Mouse (Mus musculus) limb, embryonic 10.5 days (tissue): Measurements from ENCODE around the gene Cmya5. TPM values are rescaled to one million over a fixed set of nuclear protein-coding genes. Genes with fewer than 3 reads are reported as not detected.
"Not testable (repeated sequence)": the region's sequence is repeated elsewhere in the genome, so short reads cannot be mapped to it uniquely, and the experiment has no call there.

Experiments used
- DNase-seq: peaks from one replicate; pipeline ENCODE4 v3.0.0-alpha.2; 2017; ENCODE audit warnings: low spot score
- H3K27ac ChIP-seq: fragments of 300-500 bp; sonication (generic); 2 replicates; pipeline ENCODE4 v1.5.1; 2016; ENCODE audit warnings: mild to moderate bottlenecking
- H3K27me3 ChIP-seq: fragments of 300-500 bp; sonication (generic); 2 replicates; pipeline ENCODE4 v1.6.1; 2016; ENCODE audit warnings: low read depth, mild to moderate bottlenecking; ENCODE audit not compliant: poor library complexity, severe bottlenecking
- H3K36me3 ChIP-seq: fragments of 300-500 bp; sonication (generic); 2 replicates; pipeline ENCODE4 v1.6.1; 2016; ENCODE audit warnings: mild to moderate bottlenecking, moderate library complexity
- H3K4me1 ChIP-seq: fragments of 300-500 bp; sonication (generic); 2 replicates; pipeline ENCODE4 v1.6.1; 2016
- H3K4me3 ChIP-seq: fragments of 300-500 bp; sonication (generic); 2 replicates; pipeline ENCODE4 v1.5.1; 2016; ENCODE audit warnings: mild to moderate bottlenecking, moderate library complexity
- H3K9me3 ChIP-seq: fragments of 300-500 bp; sonication (generic); replicated peaks from 2 replicates; pipeline ENCODE4 v1.6.1; 2016; ENCODE audit warnings: mild to moderate bottlenecking
- WGBS: fragments of 180-500 bp; shearing (Covaris S2); methylation state at CpG from one replicate; pipeline ENCODE4 v1.1.7; 2016; 5-methylcytosine and 5-hydroxymethylcytosine counted together
- polyA plus RNA-seq: library from polyadenylated mRNA; unstranded; fragments of >200 nt; fragmentation: Nextera tagmentation; extraction: Ambion mirVana; gene quantifications from 2 replicates; pipeline ENCODE4 v1.2.1, GENCODE M21; 2016

Cmya5 gene
- polyA plus RNA-seq: 0.01 and 0.03 TPM in 2 replicates

GRCm38 (mm10) chr13:93144336-93145167, at the start of gene Cmya5:
TSS of gene Cmya5 (minus strand) at chr13:93144724.
- H3K27ac ChIP-seq: peak within 1 kb of the TSS; percentile 72
- peak within 1 kb of the TSS; percentile 58 for H3K4me3 ChIP-seq
- no peaks in the 10 kb centered on the region for H3K27me3 ChIP-seq
- H3K4me1 ChIP-seq: peaks cover 18% of the 10 kb centered on the region
- no peaks in the 10 kb centered on the region for H3K9me3 ChIP-seq
- DNase-seq: peak; percentile 73
- WGBS: 3% methylated on average over 40 of the region's 45 CpGs
- H3K36me3 ChIP-seq: peaks cover 22% of the 10 kb centered on the region

GRCm38 (mm10) chr13:93192646-93193026, 48.1 kb upstream of the Cmya5 start:
- Histone ChIP-seq H3K27ac (peak overlapping the region; percentile 96), H3K27me3 (no peaks in the 10 kb centered on the region), H3K4me3 (peak overlapping the region; percentile 88), H3K36me3 (peaks cover 6% of the 10 kb centered on the region; the same call in 1 of the 2 replicates), H3K9me3 (no peaks in the 10 kb centered on the region), H3K4me1 (peaks cover 12% of the 10 kb centered on the region)
- no peak for DNase-seq
- WGBS: 76% methylated on average over 5 of the region's 5 CpGs

GRCm38 (mm10) chr13:93191831-93192645, 47.5 kb upstream of the Cmya5 start, which contains the start of gene Tent2:
TSS of gene Tent2 (minus strand) at chr13:93192385.
- peak within 1 kb of the TSS; percentile 88 for H3K4me3 ChIP-seq
- peaks cover 7% of the 10 kb centered on the region; the same call in 1 of the 2 replicates for H3K36me3 ChIP-seq
- no peaks in the 10 kb centered on the region for H3K9me3 ChIP-seq
- peak within 1 kb of the TSS; percentile 96 for H3K27ac ChIP-seq
- H3K4me1 ChIP-seq: peaks cover 12% of the 10 kb centered on the region
- no peaks in the 10 kb centered on the region for H3K27me3 ChIP-seq
- WGBS: under 1% methylated on average over 71 of the region's 72 CpGs
- peak; percentile 95 for DNase-seq

GRCm38 (mm10) chr13:93189416-93189815, 44.9 kb upstream of the Cmya5 start:
- H3K9me3 ChIP-seq: no peaks in the 10 kb centered on the region
- WGBS: 98% methylated on average over 2 of the region's 2 CpGs
- no peaks in the 10 kb centered on the region for H3K27me3 ChIP-seq
- no peak overlapping the region for H3K27ac ChIP-seq
- H3K4me1 ChIP-seq: peaks cover 12% of the 10 kb centered on the region
- peaks cover 19% of the 10 kb centered on the region for H3K36me3 ChIP-seq
- DNase-seq: no peak
- H3K4me3 ChIP-seq: no peak overlapping the region

GRCm38 (mm10) chr13:93188738-93189137, 44.2 kb upstream of the Cmya5 start:
- peaks cover 12% of the 10 kb centered on the region for H3K4me1 ChIP-seq
- H3K27ac ChIP-seq: no peak overlapping the region
- H3K27me3 ChIP-seq: no peaks in the 10 kb centered on the region
- H3K36me3 ChIP-seq: peaks cover 26% of the 10 kb centered on the region
- WGBS: 91% methylated on average over 3 of the region's 3 CpGs
- DNase-seq: no peak
- no peaks in the 10 kb centered on the region for H3K9me3 ChIP-seq
- no peak overlapping the region for H3K4me3 ChIP-seq

GRCm38 (mm10) chr13:93187792-93188191, 43.3 kb upstream of the Cmya5 start:
- Histone ChIP-seq H3K36me3 (peaks cover 36% of the 10 kb centered on the region), H3K4me1 (peaks cover 12% of the 10 kb centered on the region)
- not testable (repeated sequence) for H3K4me3 ChIP-seq, H3K9me3 ChIP-seq, H3K27ac ChIP-seq, H3K27me3 ChIP-seq, DNase-seq
- WGBS: 98% methylated on average over 5 of the region's 5 CpGs

- H3K27me3 ChIP-seq: no peaks in the 10 kb centered on the region
- H3K4me1 ChIP-seq: no peaks in the 10 kb centered on the region
- H3K9me3 ChIP-seq: no peaks in the 10 kb centered on the region
- no peak for DNase-seq
- no peak overlapping the region for H3K4me3 ChIP-seq
- peaks cover 69% of the 10 kb centered on the region for H3K36me3 ChIP-seq
- 100% methylated on average over 1 of the region's 1 CpGs for WGBS
- no peak overlapping the region for H3K27ac ChIP-seq
Measured at GRCm38 (mm10) chr13:93180351-93180750, 35.8 kb upstream of the Cmya5 start.

- no peaks in the 10 kb centered on the region for H3K4me1 ChIP-seq
- DNase-seq: no peak
- no peak overlapping the region for H3K27ac ChIP-seq
- peaks cover 69% of the 10 kb centered on the region for H3K36me3 ChIP-seq
- H3K4me3 ChIP-seq: no peak overlapping the region
- H3K9me3 ChIP-seq: no peaks in the 10 kb centered on the region
- H3K27me3 ChIP-seq: no peaks in the 10 kb centered on the region
- 96% methylated on average over 2 of the region's 2 CpGs for WGBS
Measured at GRCm38 (mm10) chr13:93179522-93179921, 35.0 kb upstream of the Cmya5 start.

GRCm38 (mm10) chr13:93177571-93177970, 33.0 kb upstream of the Cmya5 start:
- no peak for DNase-seq
- H3K4me1 ChIP-seq: no peaks in the 10 kb centered on the region
- H3K27ac ChIP-seq: no peak overlapping the region
- H3K4me3 ChIP-seq: no peak overlapping the region
- no peaks in the 10 kb centered on the region for H3K27me3 ChIP-seq
- no peaks in the 10 kb centered on the region for H3K9me3 ChIP-seq
- peaks cover 69% of the 10 kb centered on the region for H3K36me3 ChIP-seq

GRCm38 (mm10) chr13:93163303-93163702, 18.8 kb upstream of the Cmya5 start:
- no peaks in the 10 kb centered on the region for H3K4me1 ChIP-seq
- H3K4me3 ChIP-seq: no peak overlapping the region
- peaks cover 78% of the 10 kb centered on the region for H3K36me3 ChIP-seq
- DNase-seq: no peak
- H3K27ac ChIP-seq: no peak overlapping the region
- H3K9me3 ChIP-seq: no peaks in the 10 kb centered on the region
- H3K27me3 ChIP-seq: no peaks in the 10 kb centered on the region
- 95% methylated on average over 4 of the region's 4 CpGs for WGBS

- Histone ChIP-seq H3K4me1 (no peaks in the 10 kb centered on the region), H3K27ac (no peak overlapping the region), H3K36me3 (peaks cover 75% of the 10 kb centered on the region), H3K4me3 (no peak overlapping the region), H3K27me3 (no peaks in the 10 kb centered on the region), H3K9me3 (no peaks in the 10 kb centered on the region)
- no peak for DNase-seq
Measured at GRCm38 (mm10) chr13:93162456-93162855, 17.9 kb upstream of the Cmya5 start.

GRCm38 (mm10) chr13:93158261-93158660, 13.7 kb upstream of the Cmya5 start:
- no peak for DNase-seq
- Histone ChIP-seq H3K36me3 (peaks cover 73% of the 10 kb centered on the region), H3K9me3 (no peaks in the 10 kb centered on the region), H3K4me3 (no peak overlapping the region), H3K4me1 (no peaks in the 10 kb centered on the region), H3K27me3 (no peaks in the 10 kb centered on the region), H3K27ac (no peak overlapping the region)
- WGBS: 96% methylated on average over 6 of the region's 6 CpGs

GRCm38 (mm10) chr13:93153280-93153679, 8.8 kb upstream of the Cmya5 start:
- H3K9me3 ChIP-seq: no peaks in the 10 kb centered on the region
- H3K36me3 ChIP-seq: peaks cover 88% of the 10 kb centered on the region
- no peak overlapping the region for H3K4me3 ChIP-seq
- 95% methylated on average over 1 of the region's 1 CpGs for WGBS
- no peaks in the 10 kb centered on the region for H3K27me3 ChIP-seq
- no peaks in the 10 kb centered on the region for H3K4me1 ChIP-seq
- DNase-seq: no peak
- H3K27ac ChIP-seq: no peak overlapping the region
